Mouse (Mus musculus) embryo, embryonic 11 days (tissue): ENCODE data around the gene Zfp446.

ENCODE experiments used
- DNase-seq: peaks from one replicate; pipeline ENCODE4 v3.0.0-alpha.2; 2015

The Zfp446 gene

GRCm38 (mm10) chr7:12987409-12988189 is 10.0 kb downstream of the Zfp446 start:
- DNase-seq: no peak

DNA sequence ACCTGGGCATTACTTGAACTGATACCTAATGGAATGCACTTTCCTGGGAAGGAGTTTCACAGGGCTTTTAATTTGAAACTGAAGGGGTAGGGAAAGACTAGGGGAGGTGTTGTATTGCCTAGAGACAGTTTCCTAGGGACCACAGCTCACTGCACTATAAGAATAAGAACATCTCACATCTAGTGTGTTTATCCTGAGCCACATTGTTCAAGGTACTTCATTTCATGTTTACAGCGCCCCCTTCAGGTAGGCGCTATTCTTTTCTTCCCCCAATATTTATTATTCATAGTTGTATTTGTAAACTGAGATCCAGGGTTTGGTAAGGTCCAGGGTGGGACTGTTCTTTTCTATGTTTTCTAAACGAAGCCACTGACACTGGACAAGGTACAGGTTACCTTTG is 14.6 kb downstream of the Zfp446 start:
- DNase-seq: peak; percentile 14

GRCm38 (mm10) chr7:12993148-12993547 is 15.5 kb downstream of the Zfp446 start:
- no peak for DNase-seq

- no peak for DNase-seq
Measured at GRCm38 (mm10) chr7:12995862-12996261, 18.2 kb downstream of the Zfp446 start.

DNA sequence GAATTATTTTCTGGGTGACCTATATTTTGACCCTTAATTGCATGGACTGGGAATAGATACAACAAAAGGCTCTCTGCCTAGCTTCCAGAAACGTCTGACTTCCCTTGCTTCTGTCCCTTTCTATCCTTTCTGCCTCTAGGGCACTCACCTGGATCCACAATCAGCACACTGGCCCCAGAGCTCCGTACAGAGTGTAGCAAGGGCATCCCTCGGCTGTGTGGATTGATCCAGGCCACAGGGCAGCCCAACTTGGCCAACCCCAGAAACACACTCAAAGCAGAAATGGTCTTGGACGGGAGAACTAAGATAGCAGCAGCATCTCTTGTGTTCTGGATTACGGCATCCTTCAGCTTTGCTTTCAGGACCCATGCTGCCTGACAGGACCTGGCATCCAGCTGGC is 19.6 kb downstream of the Zfp446 start:
- DNase-seq: no peak

DNA sequence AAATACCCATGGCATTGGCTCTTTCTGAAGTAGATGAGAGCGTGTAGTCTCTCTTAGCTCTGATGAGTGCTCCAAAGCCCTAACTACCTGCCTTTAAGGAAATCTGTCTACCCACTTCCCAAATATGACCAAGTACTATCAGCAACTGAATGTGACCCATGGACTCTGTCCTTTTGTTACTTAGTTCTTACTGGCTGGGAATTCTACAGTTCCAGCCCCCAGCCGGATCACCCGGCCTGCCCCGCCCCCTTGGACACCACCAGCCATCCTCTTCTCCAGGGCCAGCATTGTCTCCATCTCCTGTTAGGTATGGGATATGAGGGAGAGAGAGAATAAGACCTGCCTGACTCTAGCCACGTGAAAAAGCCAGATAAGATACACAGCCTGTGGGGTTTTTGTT is 20.4 kb downstream of the Zfp446 start, which contains the start of gene Slc27a5:
TSS of gene Slc27a5 (minus strand) at position 140 of the 400 bp plus-strand sequence.
- no peak for DNase-seq

- no peak for DNase-seq
Measured at GRCm38 (mm10) chr7:12998851-12999250, 21.2 kb downstream of the Zfp446 start, which contains the start of gene Trim28. Gene Trim28, plus strand, starts transcription at chr7:12999114.

DNA sequence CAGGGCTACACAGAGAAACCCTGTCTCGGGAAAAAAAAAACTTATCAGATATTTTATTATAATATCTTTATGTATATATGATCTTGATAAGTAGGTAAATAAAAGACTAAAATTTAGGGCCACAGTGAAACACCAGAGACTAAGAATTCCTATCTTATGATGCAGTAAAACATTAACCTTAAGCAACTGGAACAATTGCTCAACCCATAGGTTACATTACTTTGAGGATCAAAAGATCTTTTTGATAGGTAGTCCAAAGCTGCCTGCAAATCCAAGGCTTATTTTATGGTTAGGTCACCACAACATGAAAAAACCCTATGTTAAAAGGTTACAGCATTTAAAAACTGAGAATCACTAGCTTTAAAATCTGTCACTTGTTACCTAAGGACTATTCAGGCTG is 23.9 kb downstream of the Zfp446 start:
- DNase-seq: no peak

DNA sequence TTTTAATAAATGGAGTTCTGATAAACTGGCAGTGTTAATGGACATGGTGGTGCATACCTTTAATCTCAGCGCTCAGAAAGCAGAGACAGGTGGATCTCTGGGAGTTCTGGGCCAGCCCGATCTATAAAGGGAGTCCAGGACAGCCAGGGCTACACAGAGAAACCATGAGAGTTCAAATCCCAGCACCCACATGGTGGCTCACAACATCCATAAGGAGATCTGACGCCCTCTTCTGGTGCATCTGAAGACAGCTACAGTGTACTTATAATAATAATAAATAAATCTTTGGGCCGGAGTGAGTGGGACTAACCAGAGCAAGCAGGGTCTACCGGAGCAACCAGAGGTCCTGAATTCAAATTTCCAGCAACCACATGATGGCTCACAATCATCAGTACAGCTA is 25.7 kb downstream of the Zfp446 start:
- DNase-seq: no peak

DNA sequence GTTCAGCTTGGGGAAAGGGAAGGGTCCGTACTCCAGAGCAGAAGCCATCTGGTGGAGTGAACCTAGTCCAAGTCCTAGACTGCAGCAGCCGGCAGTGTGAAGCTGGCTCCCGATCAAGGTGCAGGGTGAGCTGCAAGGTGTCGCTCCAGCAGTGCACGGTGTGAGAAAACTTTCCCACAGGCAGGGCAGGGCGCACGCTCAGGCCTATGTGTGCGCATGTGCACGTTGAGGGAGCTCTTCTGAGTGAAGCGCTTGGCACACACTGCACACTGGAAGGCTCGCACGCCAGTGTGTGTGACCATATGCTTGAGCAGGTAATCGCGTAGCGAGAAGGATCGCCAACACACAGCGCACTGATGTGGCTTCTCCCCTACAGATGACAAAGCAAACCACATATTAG is 28.4 kb downstream of the Zfp446 start:
- DNase-seq: no peak

DNA sequence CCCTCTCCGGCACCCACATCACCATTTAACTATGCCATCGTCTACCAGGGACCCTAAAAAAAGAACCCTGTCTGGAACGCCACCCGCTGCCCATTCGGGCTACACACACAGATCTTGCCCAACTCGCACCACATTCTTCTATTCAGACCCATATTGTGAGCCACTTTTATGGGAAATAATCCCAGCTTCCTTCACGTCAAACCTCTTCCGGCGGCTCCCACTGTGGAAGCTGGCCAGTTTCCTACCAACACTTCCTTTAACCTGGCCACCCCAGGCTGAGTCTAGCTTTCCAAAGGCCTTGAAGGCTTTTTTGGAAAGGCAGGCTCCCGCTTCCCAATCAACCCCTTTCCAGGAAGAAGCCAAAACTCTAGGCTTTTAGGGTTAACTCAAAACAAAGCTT is 28.9 kb downstream of the Zfp446 start:
- no peak for DNase-seq

- DNase-seq: no peak
Measured at GRCm38 (mm10) chr7:13007341-13008092, 29.9 kb downstream of the Zfp446 start.

GRCm38 (mm10) chr7:13009143-13010004 is 31.7 kb downstream of the Zfp446 start:
- peak; percentile 96 for DNase-seq

DNA sequence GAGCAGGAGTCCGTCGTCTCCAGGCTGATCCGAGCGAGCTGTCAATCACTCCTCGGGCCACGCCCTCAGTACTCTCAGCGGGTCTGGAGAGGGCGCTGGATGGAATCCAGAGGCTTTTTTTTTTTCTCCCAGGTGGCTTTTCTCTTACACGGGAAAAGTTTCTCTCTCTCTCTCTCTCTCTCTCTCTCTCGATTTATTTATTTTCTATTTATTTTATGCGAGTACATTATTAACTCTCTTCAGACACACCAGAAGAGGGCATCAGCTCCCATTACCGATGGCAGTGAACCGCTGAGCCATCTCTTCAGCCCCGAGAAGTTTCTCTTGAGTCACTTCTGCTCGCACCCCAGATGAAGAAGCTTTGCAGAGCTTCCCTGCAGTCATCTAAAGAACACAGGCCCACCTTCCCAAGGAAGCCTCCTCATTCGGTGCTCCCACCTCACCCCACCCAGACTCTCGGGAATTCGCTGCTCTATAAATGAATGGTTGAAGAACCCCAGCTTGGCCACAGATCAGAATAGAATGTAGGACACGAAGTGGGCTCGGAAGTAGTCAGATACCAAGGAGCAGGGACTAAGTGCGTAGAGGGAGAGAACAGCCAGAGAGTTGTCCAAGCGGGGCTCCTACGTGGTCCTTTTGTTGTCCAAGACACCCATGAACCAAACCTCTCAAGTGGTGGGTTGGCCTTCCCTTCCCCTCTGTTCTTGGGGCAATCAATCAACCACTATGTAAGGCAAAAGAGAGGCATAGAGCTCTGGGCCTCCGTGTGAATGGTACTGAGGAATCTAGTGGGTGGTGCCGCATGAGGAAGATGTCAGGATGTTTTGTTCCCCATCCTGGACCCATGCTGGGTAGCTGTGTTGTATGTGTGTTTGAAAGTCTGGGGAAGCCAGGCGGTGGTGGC is 32.6 kb downstream of the Zfp446 start, which contains the start of gene Zbtb45:
TSS of gene Zbtb45 (minus strand) at position 30 of the 904 bp plus-strand sequence.
- DNase-seq: peak; percentile 31

DNA sequence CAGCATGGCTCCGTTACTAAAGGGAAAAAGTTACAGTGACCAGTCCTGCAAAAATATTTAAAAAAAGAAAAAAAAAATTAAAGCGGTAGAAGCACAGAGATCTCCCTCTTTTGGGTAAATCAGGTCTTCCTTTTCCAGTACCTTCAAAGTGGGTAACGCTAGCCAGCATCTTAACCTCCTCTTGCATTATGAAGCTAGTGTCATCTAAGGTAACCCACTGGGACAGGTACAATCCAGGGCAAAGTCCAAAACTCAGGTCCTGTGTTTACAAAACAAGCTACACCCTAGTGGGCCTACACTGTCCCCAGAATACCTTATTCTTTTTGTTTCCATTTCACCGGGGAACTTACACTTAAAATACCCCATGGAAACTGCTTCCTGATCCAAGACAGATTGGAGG is 36.0 kb downstream of the Zfp446 start:
- no peak for DNase-seq

DNA sequence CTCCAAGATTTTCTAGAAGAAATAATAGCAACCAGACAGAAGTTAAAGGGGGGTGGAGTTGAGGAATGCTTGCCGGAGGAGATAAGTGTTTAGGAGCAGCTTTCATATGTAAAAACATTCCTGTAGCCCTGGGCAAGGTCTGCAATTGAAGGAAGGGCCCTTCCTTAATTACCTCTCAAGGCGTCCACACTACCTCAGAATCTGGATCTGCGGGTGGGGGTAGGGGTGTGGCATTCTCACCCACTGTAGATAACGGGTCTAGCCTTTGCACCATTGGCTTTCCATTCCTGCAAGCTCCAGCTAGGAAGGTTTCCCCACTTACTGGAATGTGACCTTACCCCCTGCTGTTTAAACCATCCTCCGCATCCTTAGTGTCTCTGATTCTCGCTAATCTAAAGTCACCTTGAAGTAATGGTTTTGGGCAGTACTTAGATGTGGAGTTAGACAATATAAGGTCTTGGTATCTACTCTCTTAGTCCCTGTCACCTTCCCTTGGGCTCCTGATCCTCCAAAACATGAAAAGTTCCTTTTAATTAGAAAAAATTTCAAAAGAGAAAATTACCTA is 36.7 kb downstream of the Zfp446 start:
- no peak for DNase-seq

GRCm38 (mm10) chr7:13015217-13015616 is 37.6 kb downstream of the Zfp446 start:
- DNase-seq: no peak

- peak; percentile 95 for DNase-seq
Measured at GRCm38 (mm10) chr7:13022773-13023535, 45.3 kb downstream of the Zfp446 start.

GRCm38 (mm10) chr7:13023928-13024731 is 46.5 kb downstream of the Zfp446 start:
- DNase-seq: peak; percentile 97

DNA sequence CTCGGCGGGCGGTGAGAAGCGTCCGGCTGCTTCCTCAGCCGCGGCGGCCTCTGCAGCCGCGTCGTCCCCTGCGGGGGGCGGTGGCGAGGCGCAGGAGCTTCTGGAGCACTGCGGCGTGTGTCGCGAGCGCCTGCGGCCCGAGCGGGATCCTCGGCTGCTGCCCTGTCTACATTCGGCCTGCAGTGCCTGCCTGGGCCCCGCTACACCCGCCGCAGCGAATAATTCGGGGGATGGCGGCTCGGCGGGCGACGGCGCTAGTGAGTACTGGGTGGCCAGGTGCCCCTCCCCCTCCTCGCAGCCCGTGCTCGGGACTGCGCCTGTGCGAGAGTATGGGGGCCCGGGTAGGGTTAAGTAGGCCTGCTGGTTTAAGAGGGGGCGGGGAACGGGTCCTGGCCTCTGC is 47.2 kb downstream of the Zfp446 start:
- DNase-seq: peak; percentile 83
